Mouse (Mus musculus) kidney, adult 11 months (tissue): ENCODE data around the gene Map2k3.
"Not testable (repeated sequence)": the region's sequence is repeated elsewhere in the genome, so short reads cannot be mapped to it uniquely, and the experiment has no call there.

Source experiments
- DNase-seq: peaks from one replicate; pipeline ENCODE4 v3.0.0; 2022

Gene Map2k3

DNA sequence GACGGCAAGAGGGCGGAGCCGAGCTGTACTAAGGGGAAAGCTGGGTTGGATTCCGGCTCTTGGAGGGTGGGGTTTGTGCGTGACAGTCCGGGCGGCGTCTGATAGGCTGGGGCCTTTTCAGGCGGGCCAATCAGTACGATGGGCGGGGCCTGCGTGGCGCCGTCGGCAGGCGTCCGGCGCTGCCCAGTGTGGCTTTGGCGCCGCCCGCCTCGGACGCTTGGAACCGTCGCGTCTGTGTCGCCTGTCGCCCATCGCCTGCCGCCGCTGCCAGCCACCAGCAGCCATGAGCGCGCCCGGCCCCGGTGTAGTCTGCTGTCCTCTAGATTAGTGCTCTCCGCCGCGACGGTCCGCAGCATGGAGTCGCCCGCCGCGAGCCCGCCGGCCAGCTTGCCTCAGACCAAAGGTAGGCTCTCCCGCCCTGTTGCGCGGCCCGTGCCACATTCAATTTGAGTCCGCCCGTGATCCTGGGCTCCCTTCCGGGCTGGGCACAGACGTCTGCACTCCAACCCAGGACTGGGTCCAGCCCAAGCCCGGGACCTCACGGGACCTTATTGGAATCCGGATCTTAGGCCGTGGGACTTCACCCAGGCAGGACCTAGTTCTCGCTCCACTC is at the start of gene Map2k3:
TSS of gene Map2k3 (plus strand) at position 165 of the 613 bp plus-strand sequence.
- peak; percentile 97 for DNase-seq

DNA sequence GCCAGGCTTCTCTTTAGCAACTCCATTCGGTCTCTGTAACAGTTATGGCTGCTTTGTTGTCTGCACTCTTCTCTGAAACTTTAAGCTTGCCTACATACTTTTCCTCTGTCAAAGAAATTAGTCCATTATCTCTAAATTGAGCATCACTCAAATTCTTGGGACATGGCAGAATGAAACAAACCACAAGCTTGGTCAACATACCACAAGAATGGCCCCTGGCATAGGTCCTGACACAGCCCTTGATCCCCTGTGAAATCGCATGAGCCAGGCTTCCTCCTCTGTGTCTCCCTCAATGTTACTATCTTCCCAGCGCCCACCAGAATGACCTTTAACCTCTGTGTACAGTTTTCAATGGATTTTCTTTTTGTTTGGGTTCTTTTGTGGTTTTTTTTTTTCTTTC is 49.4 kb upstream of the Map2k3 start:
- no peak for DNase-seq

DNA sequence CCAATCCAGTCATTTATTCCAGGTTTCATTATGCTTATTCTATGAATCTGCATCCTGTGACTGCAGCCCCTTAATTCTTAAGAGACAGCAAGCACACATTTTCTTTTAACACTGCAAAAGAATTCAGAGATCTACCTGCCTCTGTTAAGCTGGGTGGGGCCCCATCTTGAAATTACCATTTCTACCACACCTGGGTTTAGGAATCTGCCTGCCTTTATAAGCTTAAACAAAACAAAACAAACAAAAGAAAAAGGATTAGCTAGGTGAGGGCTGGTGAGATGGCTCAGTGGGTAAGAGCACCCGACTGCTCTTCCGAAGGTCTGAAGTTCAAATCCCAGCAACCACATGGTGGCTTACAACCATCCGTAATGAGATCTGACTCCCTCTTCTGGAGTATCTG is 44.8 kb upstream of the Map2k3 start:
- DNase-seq, result not testable (repeated sequence)

DNA sequence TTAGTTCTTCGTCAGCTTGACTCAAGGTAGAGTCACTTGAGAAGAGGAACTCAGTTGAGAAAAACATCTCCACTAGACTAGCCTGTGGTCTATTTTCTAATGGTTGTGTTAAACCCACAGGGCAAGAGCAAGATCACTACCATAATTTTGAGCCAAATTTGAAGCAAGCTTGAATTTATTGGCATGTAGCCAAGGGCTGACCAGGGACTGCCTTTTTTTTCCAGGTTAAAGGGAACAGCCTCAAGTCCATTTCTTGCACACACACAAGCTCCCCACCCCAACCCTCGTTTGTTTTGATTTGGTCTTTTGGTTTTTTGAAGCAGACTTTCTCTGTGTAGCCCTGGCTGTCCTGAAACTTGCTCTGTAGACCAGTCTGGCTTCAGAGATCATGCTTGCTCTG is 42.0 kb upstream of the Map2k3 start:
- no peak for DNase-seq

DNA sequence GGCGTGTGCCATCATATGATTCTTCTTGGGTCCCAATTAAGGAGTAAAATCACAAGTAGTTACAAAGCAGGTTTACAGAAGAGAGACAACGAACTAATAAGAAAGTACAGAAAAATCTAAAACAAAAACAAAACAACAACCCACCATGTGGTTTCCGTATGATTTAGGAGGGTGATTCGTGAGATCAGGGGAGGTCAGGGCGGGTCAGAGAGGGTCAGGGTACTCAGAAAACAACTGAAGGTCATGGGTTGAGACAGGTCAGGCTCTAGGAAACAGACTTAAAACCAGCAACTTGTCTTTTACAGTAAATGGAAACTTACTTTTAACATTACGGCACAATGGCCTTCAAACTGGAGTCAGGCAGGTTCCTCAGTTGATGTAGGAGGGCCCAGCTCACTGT is 41.5 kb upstream of the Map2k3 start:
- no peak for DNase-seq

DNA sequence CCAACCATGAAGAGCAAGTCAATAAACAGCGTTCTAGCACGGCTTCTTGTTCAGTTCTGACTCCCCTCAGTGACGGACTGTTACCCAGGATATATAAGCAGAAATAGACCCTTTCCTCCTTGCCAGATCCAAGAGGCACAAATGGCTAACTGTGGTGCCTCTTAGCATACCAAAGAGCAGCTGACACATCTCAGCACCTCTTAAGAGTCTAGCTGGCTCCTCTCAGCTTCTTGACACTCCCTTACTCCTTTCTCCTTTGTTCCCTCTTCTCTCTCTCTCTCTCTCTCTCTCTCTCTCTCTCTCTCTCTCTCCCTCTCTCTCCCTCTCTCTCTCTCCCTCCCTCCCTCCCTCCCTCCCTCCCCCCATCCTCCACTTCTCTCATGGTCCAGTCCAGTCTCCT is 41.1 kb upstream of the Map2k3 start:
- no peak for DNase-seq

DNA sequence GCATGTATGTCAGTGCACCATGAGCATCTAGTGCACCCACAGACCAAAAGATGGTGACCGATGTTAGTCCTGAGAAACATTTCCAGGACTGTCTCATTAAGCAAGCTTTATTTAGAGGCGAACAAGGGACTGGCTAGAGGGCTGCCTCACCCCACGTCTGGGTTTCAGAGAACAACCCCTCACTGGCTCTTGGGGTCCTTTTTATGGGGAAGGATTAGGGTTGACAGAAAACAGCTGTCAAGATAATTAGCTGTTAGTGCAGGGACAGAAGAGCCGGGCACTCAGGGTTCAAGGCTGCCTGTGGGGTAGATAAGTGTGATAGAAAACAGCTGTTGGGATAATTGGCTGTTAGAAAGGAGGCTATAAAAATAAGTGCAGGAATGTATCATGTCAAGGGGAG is 35.9 kb upstream of the Map2k3 start:
- no peak for DNase-seq

DNA sequence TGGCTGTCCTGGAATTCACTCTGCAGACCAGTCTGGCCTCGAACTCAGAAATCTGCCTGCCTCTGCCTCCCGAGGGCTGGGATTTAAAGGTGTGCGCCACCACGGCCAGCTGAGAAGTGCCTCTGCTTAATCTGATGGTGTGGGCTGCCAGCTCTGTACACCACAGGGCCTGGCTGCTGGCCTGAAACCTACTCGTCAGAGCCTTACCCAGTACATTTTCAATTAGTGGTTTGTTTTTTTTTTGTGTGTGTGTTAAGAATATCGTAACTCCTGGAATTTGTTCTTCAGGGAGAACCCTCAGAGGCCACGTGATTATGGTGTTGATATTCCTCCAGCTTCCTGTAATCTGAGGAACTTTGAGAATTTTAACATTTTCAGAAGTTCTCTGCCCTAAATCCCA is 29.8 kb upstream of the Map2k3 start:
- DNase-seq, result peak; percentile 50

DNA sequence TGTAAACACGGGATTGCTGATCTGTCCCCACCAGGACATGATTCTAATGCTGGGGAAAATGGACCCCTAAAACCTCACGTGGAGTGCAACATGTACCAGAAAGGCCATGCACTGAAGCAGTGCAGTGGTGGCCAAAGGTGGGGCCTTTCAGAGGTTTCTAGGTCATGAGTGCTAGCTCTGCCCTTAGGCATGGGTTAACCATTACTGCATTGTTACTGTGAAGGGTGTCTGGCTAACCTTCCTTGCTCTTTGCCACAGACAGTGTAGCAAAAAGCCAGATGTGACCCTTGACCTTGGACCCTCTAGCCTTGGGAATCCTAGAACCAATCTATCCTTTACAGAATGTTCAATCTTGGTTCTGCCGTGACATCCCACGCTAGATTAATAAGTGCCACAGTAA is 29.3 kb upstream of the Map2k3 start:
- peak; percentile 88 for DNase-seq

DNA sequence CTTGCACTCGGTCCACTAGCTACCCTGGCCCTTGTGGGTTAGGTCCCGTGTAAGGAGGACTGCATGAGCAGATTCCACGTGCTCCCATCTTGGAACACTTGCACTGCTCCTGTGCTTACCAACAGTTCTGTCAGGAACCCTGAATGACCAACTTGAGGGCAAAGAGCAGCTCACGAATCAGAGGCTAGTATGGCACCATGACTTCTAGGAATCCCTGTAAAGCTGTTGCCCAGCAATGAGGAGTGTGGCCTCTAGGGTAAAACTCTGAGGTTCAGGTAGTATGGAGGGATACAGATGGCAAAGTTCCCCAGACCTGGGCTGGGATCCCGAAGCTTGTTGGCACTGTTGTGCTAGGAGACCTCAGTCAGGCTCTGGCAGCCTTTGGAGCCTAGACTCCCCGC is 28.2 kb upstream of the Map2k3 start:
- DNase-seq, result peak; percentile 80

DNA sequence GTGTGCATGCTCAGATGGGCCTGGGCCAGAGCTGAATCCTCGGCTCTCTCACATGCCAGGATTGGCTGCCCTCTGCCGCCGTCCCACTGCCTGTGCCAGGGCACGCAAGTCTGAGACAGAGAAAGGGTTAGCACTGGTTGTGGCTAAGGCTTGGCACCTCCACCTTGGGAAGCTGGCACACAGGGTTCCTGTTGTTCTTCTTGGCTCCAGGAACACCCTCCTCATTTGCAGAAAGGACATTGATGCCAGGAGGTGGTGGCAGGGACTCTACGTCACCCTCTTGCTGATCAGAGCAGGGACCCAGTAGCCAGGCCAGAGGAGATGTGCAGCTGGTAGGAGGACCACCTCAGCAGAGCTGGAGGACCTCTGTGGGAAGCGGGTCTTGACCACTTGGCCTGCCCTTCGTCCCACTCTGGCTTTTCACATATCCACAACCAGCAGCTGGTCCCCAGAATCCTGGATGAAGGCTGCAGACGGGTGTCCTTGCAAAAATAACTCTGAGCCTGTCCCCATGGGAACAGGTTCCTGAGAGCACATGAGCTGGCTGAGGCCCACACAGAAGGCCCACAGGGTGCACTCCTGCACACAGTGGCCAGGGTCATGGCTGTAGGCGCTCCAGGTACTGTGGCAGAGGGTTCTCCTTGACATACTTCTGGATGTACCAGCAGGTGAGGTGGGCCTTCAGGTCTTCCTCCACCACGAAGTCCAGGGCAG is 26.3 kb upstream of the Map2k3 start:
- peak; percentile 53 for DNase-seq

DNA sequence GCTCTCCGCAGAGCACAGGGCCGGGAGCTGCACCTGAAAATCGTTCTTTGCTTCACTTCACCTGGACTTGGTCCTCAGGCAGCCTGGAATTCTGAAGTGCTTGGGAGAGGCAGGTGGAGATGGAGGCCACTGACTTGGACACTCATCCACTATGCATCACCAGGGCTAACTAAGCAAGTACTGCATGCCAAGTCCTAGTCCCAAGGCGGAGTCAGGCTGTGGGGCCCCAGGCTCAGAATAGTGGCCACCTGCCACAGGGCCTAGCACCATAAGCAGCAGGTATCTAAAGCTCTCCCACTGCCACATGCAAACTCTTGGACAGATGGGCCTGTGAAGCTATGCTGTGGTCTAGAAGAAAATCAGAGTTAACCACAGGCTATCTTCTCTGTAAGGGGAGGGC is 25.4 kb upstream of the Map2k3 start:
- DNase-seq, result peak; percentile 59

DNA sequence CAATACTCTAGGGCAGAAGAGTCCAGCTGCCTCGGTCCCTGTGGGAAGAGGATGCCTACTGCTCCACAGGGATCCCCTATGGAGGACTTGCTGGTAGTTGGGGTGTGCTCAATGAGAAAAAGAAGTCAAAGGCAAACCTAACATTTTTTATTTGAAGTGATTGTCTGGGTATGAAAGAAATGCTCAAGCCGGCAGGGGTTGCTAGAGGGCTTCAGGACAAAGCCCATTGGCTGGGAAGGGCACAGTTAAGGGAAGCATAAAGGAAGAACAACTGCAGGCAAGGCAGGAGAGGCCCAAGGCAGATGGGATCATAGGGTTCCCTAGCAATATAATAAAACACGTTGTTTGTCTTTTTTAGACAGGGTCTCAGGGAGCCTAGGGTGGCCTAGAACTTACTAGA is 23.8 kb upstream of the Map2k3 start:
- no peak for DNase-seq

DNA sequence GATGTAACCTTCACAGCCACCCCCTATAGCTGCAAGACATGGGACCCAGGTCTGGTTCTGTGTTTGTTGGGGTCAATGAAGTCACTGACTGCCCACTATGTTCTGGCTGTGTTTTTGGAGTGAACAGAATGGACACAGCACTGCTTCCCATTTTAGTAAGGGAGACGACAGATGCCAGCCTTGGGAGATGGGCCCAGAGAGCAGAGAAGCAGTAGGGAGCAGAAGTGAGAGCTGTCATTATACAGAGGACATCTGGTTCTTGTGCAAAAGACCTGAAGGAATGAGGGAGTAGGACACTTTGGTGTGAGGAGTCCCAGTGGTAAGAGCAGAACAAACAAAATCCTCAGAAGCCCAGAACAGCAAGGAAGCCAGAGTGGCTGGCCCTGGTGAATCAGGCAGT is 22.2 kb upstream of the Map2k3 start:
- DNase-seq, result no peak

DNA sequence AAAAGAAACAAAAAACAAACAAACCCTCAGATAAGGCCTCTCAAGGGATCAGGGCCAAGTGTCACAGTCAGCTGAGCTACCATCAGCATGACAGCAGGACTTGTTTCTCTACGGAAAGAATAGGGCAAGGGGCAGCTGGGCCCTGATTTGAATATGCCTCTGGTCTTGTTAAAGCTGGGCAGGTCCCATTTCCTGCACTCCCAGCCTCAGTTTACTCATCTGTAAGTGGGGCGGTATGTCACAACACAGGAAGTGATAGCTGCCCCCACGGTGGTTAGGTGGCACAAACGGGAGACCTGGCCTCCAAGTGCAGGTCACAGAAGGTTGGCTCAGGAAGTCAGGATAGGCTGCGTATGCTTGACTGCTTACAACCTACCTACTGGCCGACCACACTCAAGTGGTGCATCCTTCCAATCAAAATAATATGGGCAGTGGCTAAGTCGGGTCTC is 19.3 kb upstream of the Map2k3 start:
- DNase-seq, result no peak

DNA sequence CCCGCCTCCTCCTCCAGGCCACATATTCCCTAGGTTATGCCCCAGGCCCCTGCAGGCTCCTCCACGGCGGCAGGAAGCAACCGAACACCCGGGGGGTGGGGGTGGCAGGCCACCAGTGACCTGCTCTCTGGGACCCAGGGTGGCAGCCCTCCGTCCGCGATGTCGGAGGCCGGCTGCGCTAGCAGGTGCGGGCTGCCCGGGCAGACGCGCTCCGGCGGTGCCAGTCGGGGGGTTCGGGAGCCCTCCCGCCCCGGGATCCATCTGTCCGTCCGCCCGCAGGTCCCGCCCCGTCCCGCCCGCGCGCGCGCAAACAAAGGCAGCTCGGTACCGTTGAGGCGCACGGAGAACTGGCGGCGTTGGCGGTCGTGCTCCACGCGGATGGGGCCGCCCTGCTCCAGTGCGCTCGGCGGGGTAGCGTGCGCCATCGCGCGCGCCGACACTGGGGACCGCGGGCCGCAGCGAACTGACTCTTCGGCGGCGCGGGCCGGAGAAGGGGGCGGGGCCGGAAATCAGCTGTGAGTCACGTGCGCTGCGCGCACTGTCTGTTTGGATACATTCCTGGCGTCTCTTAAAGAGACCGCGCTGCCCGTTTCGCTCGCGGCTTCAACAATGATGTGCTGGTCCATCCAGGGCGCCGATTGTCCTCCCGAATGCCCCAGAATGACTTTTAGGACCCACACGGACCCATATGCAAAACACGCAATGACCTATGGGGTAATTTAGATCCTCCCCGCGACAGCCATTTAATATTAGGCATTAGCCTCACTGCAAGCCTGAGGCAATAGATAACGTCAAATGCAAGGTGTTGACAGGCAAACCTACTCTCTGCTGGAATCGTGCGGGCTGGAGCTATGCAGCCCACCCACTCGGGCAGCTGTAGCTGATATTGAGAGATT is 18.3 kb upstream of the Map2k3 start:
- DNase-seq, result peak; percentile 89

DNA sequence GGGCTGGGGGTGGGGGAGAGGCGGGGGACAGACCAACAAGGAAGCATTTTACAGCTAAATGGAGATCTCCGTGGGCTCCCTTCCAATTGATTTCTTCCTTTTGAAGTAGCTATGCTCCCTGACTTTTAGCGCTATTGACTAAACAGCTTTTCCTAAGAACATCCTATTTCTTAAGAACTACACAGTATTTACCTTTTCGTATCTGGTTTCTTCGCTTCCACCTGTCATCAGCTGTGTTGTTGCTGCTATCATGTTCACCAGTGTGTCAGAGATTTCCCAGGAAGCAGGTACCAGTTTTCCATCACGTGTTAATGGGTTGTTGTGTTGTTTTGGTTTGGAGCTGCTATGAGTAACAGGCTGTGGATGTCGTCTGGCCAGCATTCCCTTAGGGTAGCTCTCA is 17.3 kb upstream of the Map2k3 start, which contains the start of gene Natd1:
TSS of gene Natd1 (minus strand) at position 260 of the 400 bp plus-strand sequence.
- DNase-seq, result no peak

DNA sequence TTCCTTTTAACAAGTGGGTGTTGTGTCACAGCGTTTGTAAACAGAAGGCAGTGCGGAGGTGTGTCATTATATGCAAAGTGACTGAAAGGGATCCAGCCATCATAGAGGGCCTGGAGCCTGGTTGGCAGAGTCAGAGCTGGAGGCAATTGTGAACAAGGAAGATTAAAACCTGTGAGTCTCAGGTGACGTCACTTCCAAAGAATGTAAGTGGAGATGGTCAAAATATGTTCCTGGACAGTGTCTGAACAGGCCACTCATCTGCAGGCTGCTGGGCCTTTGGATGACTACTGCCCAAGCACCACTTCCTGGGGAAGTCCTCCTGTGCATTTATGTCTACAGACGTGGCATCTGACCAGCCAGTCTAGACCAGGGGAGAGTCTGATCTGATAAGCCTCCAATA is 16.6 kb upstream of the Map2k3 start:
- no peak for DNase-seq

DNA sequence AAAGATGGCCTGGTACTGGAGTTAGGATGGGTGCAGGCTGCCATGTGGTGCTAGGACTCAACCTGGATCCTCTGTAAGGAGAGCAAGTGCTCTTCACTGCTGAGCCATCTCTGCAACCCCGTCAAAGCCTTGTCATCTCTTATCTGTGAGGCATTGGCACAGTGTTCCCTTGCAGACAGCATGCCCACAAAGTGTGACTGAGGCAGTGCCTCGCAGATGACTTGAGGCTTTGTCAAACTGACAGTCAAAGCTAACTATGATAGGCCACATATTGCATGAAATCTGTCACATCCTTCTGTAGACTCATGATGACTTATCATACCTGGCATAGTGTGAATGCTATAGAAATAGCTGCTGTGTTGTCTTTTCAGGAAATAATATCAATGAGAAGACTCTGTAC is 11.8 kb upstream of the Map2k3 start:
- DNase-seq, result no peak

DNA sequence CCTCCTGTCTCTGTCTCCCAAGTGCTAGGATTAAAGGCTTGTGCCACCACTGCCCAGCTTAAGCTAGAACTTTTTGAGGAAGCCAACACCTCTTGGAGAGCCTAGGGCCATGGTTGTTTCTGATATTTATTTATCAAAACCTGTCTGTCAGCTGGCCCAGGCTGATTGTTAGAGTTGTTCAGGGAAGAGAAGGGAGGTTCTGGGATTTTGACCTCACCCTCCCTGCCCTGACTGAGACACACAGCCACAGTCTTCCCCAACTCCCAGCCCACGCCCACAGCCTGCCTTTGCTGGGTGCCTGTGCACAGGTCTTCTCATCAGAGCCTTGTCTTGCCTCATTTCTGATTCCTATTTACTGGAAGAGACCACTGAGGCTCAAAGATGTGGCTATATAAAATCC is 9.6 kb upstream of the Map2k3 start:
- no peak for DNase-seq

DNA sequence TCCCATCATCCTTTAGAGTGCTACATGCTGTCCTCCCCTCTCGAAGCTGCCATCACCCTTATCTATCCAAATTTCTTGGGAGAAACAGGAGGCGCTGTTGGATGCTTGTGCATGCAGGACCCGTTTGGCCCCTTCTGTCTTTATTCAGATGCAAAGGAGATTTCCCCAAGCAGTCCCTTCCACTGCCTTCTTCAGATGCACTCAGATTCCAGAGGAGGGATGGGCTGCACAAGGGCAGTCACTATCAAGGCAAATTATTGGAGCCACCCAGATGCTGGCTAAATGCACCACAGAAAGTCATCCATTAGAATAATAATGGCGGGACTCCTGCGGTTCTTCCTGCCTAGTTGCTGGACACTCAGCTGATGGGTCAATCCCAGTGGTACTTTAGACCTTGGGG is 8.9 kb upstream of the Map2k3 start:
- no peak for DNase-seq

DNA sequence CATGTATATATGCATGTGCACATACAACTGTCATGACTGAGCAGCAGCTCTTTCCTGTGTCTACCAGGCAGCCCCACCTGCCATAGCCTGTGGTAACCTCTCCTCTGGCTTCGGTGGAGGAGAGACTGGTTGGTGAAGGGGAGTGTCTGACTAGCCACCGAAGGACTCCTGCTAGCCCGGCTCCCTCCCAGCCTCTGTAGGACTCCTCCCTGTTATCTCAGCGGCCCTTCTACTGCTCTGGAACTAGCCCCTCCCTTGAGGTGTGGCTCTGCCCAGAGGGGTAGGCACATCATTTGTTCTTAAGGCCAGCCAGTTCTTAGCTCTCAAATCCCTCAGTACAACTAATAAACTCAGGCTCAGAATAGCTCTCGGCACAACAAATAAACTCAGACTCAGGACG is 7.3 kb upstream of the Map2k3 start:
- no peak for DNase-seq

DNA sequence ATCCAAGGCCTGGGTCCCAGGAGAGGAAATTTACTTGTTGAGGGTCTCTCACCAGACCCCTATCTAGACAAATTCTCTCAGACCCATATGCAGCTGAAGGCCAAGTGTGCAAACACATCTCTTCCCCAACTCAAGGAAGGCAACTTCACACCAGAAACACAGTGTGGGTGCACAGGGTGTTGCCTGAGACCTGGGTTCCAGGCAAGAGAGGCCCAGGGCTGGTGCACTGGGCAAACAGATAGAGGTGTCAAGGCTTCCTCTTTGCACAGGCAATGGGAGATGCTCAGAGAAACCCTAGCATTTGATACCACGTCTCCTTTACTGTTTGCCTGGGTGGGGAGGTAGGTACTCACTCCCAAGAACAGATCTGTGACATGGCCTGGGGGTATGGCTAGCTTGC is 6.9 kb upstream of the Map2k3 start:
- no peak for DNase-seq

DNA sequence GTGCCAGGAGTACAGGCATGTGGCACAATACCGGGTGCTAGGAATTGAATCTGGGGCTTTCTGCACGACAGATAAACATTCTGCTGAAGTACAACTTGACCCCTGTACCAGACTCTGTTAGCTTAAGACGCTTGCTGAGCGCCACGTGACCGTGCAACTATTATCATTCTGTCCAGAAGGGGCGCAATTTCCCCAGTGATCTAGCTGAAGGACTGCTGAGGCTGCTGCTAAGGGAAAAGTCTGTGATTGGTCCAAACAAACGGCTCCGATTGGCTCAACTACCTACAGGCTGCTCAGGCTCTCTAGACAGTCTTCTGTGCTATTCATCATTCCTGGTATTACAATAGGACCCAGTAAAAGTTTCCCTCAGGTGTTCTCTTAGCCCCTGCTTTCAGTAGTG is 4.6 kb upstream of the Map2k3 start:
- peak; percentile 93 for DNase-seq
